Mouse (Mus musculus): ENCODE measurements around the gene Prmt2.

Gene Prmt2

DNA sequence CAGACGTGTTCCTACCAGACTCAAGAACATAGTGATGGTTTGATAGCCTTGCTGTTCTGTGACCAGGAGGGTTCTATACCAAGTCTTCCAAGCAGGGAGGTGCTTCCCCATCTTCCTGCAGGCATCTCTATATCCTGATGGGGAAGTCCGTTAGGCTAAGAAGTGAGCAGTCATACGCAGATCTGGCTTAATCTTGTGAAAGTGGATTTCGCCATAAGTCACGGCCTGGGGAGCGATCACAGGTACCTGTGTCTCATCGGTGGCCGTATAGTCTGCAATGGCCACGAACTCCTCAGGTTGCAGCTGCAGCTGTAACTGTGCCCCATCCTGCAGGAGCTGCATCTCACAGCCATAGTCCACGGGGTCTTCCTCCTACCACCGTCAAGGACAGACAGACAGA, 11.7 kb downstream of the Prmt2 start:
- in situ Hi-C loops (cut with MboI; ENCODE audit: low sequenced_read_pairs), result no loop called here

DNA sequence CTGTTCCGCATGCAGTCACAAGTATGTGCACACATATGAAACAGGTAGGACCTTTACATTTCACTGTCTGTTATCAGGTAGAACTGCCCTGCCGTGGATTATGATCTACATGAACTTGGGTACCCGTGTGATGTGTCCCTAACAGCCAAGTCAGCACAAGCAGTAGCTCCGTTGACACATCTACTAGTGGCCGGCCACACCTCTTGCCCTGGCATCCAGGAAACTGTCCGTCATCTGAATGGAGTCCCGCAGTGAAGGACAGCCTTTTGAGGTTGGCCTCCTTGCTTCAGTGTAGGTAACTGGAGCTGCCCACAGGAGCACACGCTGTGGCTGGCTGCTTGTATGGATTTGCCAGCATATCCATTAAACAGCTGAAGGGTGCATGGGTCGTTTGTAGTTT, 19.4 kb downstream of the Prmt2 start:
- in situ Hi-C loops (cut with MboI; ENCODE audit: low sequenced_read_pairs), result no loop called here

DNA sequence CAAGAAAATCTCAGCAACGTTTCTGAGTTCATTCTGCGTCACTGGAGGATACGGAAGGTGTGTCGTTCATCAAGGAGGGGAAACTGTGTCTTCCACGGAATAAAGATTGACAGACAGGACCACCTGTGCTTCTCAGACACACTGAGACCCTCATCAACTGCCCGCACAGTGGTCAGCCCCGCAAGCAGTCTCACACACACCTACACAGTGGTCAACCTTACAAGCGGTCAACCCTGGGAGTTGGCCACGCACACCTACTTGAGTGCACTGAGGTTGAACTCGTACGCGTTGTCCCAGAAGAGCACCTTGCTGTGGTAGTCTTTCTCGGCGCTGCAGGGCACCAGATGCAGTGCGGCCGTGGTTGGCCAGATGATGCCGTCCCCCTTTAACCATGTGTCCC, 20.6 kb downstream of the Prmt2 start:
- in situ Hi-C loops (cut with MboI; ENCODE audit: low sequenced_read_pairs), result no loop called here

DNA sequence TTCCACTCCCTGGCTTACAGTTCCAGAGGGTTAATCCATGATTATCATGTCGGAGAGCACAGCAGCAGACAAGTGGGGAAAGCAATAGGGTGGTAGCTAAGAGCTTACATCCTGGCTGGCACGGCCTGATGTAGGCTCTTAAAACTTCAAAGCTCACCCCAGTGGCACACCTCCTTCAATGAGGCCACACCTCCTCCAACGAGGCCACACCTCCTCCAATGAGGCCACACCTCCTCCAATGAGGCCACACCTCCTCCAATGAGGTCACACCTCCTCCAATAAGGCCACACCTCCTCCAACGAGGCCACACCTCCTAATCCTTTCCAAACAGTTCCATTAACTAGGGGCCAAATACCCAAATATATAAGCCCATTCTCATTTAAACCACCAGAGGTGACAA, 23.5 kb downstream of the Prmt2 start:
- in situ Hi-C loops (cut with MboI; ENCODE audit: low sequenced_read_pairs), result no loop called here

DNA sequence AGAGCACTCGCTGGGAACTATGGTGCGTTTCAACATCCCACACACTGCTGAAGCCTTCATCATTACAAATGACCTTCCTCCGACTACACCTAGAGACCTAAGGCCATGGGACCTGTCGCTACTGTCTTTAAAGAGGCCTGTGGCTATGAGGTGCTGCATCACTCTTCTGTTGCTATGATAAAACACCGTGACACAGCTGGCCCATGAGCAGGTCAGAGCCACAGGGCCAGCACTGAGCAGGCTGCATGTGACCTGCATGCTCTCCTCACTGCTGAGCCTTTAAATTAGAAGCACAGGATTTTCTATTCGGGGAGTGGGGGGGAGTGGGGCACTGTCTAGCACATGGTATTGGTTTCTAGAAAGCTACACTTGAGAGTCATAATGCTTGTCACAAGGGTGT, 25.5 kb downstream of the Prmt2 start:
- in situ Hi-C loops (cut with MboI; ENCODE audit: low sequenced_read_pairs), result no loop called here

DNA sequence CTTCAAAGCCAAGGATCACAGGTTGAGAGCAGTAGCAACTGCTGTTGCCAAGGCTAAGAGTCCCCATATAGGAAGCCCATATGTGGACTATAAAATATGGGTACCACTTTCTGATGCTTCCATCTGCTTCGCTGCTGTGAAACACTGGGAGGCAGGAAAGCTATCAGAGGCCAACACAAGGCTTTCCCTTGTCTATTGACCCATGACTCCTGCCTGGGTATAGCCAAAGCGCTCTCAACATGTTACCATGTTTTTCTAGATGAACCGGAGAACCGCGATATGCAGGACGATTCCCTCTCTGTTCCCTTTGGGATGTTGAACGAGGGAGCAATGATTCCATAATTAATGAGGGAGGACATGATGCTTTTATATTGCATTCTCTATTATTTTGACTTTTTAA, 26.9 kb downstream of the Prmt2 start:
- in situ Hi-C loops (cut with MboI; ENCODE audit: low sequenced_read_pairs), result no loop called here

DNA sequence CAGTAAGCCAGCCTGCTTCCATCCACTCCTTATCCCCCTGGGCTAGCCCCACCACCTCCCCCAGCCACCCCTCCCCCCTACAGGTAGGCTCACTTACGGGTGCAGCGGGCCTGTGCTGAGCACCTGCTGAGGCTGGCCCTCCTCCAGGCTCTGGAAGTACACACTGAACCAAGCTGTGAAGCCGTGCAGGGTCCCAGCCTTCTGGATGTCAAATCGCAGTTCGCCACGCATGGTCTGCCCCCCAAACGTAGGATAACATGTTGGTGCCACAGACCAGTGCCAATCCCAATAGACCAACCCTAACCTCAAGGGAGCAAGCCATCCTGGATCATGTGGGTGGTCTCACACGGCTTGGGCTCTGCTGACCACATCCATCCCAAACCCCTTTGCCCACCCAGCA, 28.4 kb downstream of the Prmt2 start:
- in situ Hi-C loops (cut with MboI; ENCODE audit: low sequenced_read_pairs), result no loop called here

DNA sequence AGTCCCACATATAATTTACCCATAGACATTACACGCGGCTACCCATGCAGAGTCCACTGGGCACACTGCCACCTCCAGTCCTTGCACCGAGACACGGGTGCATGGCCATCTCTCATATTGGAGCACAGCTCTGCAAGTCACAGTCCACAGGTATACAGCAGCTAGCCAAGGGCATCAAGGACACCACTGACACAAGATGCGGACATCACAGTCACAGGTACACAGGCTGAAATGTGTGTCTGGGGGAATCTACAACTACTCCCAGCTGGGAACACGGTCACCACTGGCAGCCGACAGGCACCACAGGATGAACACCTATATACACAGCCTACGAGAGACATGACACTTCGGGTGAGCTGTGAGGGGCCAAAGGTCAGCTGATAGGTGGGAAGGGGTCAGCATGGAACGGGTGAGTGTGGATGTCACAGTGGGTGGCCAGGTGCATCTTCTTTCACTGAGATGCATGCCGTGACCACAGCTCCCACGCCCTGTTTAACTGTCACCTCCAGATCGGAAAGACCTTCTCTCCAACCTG, 30.3 kb downstream of the Prmt2 start:
- in situ Hi-C loops (cut with MboI; ENCODE audit: low sequenced_read_pairs), result no loop called here

DNA sequence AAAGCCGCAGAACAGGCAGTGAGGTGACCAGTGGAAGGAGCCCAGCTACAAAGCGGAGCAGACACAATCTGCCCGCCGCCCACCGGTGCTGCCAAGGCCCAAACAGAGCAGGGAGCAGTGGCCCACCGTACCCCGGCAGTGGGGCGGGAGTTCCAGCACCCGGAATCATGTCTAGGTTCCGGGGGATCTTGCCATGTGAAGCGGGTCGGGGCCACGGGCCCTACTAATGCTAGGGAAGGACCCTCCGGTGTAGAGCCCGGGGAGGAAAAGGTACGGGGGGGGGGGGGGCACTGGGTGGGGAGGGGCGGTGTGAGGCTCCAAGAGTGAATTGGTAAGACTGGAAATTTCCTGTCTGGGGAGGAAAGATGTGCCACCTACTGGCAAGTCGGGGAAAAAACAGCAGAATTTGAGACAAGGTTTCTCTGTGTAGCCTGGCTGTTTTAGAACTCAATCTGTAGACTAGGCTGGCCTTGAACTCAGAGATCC, 33.8 kb downstream of the Prmt2 start:
- in situ Hi-C loops (cut with MboI; ENCODE audit: low sequenced_read_pairs), result no loop called here

DNA sequence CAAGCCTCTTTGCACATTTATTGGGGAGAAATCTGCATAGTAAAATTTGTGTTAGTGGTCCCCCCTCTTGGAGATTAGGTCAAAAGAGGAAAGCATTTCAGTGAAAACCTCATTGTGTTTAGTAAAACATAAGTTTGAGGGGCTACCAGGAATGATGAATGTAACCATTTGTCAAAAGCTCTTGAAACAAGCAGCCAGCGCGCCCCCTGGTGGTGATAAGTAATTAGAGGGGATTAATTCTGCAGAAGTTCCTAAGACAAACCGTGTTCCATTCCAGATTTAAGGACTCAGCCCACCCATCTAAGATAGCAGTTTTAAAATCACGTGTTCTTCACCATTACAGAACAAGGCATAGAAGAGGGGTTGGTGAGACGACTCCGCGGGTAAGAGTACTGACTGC, 35.7 kb downstream of the Prmt2 start:
- in situ Hi-C loops (cut with MboI; ENCODE audit: low sequenced_read_pairs), result no loop called here

DNA sequence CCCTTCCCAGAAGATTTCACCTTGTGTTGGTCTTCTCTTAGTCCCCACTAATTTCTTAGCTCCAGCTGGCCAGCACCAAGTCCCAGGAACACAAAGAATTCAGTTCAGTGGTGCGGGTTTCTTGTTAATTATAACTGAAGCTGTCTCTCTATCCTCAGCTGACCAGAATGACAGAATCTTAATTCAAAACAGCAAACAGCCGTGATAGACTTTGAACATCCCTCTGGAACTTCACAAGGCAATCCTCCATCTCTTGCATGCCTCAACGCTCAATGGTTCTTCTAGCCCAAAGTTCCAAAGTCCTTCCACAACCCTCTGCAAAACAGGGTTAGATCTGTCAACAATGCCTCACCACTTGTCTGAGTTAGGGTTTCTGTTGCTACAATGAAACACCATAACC, 36.2 kb downstream of the Prmt2 start:
- in situ Hi-C loops (cut with MboI; ENCODE audit: low sequenced_read_pairs), result no loop called here

DNA sequence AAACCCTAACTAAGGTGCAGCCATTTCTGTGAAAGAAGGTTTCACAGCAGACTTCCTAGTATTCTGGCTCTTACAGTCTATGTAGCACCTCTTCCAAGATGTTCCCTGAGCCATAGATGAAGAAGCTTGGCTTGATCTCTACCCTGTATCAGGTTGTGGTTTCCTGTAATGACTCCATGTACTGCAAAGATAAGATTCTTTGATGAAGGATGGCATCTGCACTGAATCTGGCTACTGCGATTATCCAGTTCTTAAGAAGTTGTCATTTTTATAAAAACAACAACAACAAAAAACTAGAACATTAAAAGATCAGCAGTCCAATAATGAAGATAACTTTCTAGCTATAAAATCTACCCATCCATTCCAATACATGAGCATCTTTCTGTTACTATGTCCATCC, 49.7 kb downstream of the Prmt2 start:
- in situ Hi-C loops (cut with MboI; ENCODE audit: low sequenced_read_pairs), result no loop called here

DNA sequence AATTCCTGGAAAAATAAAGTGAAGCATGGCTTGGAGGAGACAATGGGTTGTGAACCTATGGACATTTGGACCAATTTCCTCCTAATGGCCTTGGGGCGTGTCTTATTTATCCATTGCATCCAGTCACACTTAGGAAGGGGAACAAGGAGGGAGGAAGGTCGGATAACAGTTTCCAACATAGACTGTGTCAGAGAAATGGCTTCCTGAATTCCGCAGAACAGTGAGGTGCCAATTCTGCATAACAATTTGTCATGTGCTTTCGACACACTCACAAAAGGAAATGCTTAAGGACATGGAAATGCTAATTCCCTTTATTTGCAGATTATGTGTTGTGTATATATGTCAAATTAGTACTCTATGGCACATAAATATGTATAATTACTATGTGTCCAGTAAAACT, 52.4 kb downstream of the Prmt2 start:
- in situ Hi-C loops (cut with MboI; ENCODE audit: low sequenced_read_pairs), result no loop called here

DNA sequence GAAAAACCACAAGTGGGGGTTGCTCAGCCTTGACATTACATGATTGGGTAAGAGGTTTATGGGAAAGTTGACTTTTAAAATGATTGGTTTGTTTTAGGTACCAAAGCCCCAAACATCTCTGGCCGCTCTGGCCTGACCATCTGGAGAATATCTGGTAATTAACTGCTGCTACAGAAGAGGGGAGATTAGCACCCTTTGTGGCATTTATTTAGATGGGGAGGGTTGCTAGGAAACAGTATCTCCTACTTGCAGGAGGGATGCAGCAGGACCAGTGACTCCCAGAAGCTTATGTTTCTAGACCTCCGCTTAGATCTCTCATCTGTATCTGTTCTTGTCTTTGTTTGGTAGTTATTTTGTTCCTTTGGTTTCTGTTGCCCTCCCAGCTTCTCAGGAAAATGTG, 62.8 kb downstream of the Prmt2 start:
- in situ Hi-C loops (cut with MboI; ENCODE audit: low sequenced_read_pairs), result no loop called here

DNA sequence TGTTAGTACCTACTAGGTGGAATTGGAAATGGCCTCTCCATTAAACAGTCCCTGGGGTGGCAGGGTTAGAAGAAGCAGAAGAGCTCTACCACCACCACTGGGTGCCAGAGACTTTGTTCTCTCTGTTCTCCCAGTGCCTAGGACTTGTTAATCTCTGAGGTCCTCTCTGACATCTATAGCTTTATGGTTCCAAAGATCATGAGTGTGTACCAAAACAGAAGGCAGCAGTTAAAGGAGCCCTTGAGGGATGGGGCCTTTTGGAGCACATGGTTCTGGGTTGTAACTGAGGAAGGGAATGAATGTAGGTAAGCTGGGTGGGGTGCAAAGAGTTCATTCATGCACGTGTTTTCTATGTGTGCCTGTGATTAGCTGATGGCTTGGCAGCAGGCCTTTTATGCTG, 79.7 kb downstream of the Prmt2 start:
- in situ Hi-C loops (cut with MboI; ENCODE audit: low sequenced_read_pairs), result no loop called here

DNA sequence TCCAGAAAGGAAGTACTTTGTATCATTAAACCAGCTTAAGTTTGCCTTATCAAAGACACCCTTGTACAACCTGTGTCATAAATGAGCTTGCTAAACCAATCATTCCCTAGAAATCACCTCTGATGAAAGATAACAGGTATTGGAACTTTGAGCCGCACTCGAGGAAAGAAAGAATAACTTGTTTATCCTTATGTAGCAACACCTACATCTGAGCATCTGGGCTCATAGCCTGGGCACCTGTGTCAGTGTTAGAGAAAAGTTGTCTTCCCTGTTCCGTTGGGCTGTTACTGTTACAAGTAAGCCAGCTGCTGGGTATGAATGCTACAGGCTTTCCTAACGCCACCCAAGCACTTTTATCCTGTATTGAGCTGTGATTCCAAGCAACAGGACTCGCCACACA, 80.1 kb downstream of the Prmt2 start:
- in situ Hi-C loops (cut with MboI; ENCODE audit: low sequenced_read_pairs), result no loop called here

All from CH12F3 (cell line).